Mouse (Mus musculus) retina, postnatal 1 day (tissue): ENCODE data around the gene Gm12184.
A peak's percentile ranks its signal among the peaks of the same experiment; 100 is the strongest.
"Not testable (repeated sequence)": the region's sequence is repeated elsewhere in the genome, so short reads cannot be mapped to it uniquely, and the experiment has no call there.

Experiments used
- DNase-seq: peaks from one replicate; pipeline ENCODE4 v3.0.0-alpha.2; 2012

Gene Gm12184

GRCm38 (mm10) chr11:48846362-48846761 is 19.9 kb upstream of the Gm12184 start:
- not testable (repeated sequence) for DNase-seq

- DNase-seq = no peak
These were observed 18.9 kb upstream of the Gm12184 start for GRCm38 (mm10) chr11:48845244-48845815.

GRCm38 (mm10) chr11:48844309-48844708 is 17.9 kb upstream of the Gm12184 start:
- no peak for DNase-seq

DNA sequence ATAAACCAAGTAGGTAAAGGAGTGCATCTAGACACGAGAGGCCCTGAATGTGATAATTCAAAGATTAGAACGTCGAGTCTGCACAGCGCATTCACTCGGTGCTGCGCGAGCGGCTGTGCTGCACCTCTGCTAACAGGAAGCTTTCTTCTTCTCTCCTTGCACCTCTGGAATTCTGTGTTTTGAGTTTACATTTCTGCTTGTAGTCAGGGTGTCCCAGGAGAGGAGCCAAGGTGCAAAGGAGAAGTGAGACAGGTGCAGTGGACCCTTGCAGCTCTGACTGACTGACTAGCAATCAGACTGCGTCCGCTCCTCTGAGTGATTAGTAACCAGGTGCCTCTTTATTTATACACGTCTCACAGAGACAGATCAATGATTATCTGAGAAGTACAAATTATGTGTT is 16.7 kb upstream of the Gm12184 start:
- DNase-seq = no peak

- no peak for DNase-seq
These were observed 15.9 kb upstream of the Gm12184 start for GRCm38 (mm10) chr11:48842378-48842792.

GRCm38 (mm10) chr11:48841213-48841612 is 14.8 kb upstream of the Gm12184 start:
- no peak for DNase-seq

DNA sequence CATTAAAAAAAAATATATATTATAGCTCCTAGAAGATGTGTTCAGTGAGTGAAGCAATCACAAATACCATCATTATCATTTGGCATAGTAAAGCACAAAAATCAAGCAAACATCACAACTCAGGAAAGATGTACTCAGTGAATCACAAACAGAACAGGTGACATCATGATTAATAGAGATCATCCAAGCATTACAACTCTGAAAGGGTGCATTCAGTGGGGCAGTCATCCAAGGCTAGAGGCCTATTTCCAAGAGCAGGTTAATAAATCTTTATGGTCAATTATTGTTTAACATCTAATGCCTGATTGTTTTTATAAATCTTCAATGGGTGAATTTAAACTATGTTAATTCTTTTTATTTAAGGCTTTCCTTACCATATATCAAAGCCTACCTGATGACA is 14.3 kb upstream of the Gm12184 start:
- DNase-seq = no peak

DNA sequence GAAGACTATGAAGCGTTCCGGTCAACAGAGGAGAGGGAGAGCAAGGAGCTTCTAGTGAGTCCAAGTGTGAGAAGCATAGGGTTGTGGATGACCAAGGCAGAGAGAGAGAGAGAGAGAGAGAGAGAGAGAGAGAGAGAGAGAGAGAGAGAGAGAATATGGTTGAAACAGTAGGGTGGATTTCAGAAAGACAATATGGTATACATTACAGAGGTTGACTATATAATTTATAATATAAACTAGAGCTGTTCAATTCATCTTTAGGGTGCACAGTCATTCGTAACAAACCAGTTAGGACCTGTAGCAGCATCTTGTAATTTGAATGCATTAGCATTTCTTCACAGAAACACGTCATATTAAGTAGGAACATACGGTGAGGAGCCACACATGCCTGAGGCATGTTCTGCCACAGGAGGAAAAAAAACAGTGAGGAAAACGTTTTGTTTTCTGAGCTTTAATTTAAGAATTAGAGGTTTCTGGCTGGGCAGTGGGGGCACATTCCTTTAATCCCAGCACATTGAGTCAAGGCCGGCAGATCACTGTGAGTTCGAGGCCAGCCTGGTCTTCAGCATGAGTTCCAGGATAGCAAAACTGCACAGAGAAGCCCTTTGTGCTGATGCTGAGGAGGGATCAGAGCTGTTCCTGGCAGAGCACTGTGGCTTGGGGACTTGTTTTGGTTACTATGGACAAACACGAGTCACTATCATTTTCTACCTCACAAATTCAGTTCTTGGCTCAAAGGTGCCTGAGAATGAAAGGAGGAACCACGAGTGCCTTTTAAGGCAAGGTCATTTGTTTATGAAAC is 12.6 kb upstream of the Gm12184 start:
- DNase-seq = no peak

DNA sequence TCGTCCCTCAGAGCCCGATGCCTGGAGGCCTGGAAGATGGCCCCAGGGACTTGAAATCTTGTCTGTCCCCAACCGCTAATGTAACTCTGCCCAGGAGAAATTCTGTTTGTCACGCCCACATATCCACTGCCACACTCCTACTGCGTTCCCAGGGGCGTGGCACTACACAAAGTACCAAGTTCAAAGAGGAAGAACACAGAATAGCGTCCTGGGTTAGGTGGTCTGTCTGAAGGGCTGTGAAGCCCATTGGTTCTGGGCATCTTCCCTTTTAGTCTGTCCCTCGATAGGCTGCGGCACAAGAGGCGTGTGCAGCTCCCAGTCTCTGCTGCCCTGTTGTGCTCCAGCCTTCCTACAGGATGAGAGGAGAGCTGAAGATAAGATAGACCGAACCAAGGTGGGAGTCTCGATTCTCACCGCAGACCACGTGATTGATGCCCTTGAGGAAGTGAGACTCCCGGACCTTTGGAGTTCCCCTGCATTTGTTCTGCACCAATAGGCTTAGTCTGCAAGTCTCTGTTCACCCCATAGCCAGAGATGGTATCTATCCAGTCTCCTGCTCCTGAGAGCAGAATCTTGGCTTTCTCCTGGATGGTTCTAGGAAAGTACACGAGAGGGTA is 11.8 kb upstream of the Gm12184 start:
- DNase-seq = peak; percentile 57

DNA sequence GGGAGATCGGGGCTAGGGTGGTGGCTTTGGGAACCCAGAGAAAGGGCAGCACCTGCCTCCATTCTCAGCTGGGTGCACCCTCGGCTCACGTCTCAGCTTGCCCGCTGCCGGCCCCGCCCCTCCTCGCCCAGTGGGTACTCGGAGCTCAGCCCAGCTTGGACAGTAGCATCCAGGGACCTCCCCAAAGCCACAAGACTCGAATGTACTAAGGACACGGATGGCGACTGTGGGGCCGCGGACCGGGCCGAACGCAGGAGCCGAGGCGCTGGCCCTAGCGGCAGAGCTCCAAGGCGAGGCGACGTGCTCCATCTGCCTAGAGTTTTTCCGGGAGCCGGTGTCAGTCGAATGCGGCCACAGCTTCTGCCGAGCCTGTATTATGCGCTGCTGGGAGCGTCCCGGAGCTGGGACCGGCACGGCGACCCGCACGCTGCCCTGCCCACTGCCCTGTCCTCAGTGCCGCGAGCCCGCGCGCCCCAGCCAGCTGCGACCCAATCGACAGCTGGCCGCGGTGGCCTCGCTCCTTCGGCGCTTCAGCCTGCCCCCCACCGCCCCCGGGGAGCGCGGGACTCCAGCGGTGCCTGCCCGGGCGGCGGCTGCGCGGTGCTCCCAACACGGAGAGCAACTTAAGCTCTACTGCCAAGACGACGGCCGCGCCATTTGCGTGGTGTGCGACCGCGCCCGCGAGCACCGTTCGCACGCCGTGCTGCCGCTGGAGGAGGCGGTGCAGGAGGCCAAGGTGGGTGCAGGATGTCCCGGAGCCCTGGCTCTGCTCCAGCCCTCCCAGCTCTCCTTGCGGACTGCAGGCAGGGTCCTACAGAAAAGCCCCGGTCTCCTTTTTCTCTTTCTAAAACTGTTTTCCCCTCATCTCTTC is 11.1 kb upstream of the Gm12184 start:
- DNase-seq = peak; percentile 72

DNA sequence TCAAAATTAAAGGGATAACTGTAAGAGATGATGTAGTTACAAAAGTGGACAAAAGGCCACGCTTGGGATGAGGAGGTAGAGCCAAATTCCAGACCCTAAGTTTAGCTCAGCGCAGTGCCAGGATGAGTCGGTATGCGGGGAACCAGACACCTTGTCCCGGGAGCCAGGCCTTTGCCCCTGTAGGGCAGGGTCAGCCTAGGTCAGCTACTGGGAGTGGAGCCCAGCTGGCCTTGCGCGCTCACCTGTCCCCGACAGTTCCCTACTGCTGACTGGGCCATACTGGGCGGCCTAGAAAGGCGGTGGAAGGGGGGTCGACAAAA is 10.5 kb upstream of the Gm12184 start:
- no peak for DNase-seq

- DNase-seq = no peak
These were observed 9.5 kb upstream of the Gm12184 start for GRCm38 (mm10) chr11:48835923-48836322.

GRCm38 (mm10) chr11:48833731-48834639 is 7.5 kb upstream of the Gm12184 start:
- peak; percentile 95 for DNase-seq

GRCm38 (mm10) chr11:48833078-48833730 is 6.7 kb upstream of the Gm12184 start:
- no peak for DNase-seq

DNA sequence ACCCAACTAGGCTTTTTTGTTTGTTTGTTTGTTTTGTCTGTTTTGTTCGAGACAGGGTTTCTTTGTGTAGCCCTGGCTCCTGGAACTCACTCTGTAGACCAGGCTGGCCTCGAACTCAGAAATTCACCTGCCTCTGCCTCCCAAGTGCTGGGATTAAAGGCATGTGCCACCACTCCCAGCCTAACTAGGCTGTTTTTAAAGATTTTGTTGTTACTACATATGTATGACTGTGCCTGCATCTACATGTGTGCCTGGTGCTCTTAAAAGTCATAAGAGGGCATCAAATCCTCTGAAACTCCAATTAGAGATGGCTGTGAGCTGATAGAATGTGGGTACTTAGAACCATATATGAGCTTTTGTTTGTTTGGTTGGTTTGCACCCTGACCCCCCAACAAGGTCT is 4.8 kb upstream of the Gm12184 start:
- DNase-seq = no peak

GRCm38 (mm10) chr11:48830279-48830678 is 3.8 kb upstream of the Gm12184 start:
- no peak for DNase-seq

DNA sequence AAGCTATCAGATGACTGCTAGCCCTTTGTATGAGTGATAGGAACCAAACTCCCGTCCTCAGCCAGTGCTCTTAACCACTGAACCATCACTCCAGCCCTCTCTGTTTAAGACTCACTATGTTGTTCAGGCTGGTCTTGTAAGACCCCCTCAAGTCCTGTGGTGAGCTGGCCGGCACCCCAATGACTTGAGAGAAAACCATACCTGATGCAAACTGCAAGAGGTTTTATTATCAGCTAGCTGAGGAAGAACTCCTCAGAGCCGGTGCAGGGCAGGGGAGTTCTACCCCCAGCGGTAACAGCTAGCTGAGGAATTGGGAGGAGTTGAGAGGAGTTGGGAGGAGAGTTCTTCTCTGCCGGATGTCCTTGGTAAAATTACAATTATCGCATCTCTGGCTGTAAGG is 1.5 kb upstream of the Gm12184 start:
- DNase-seq = no peak

GRCm38 (mm10) chr11:48826752-48827096 is 269 bp upstream of the Gm12184 start:
- DNase-seq = peak; percentile 73

DNA sequence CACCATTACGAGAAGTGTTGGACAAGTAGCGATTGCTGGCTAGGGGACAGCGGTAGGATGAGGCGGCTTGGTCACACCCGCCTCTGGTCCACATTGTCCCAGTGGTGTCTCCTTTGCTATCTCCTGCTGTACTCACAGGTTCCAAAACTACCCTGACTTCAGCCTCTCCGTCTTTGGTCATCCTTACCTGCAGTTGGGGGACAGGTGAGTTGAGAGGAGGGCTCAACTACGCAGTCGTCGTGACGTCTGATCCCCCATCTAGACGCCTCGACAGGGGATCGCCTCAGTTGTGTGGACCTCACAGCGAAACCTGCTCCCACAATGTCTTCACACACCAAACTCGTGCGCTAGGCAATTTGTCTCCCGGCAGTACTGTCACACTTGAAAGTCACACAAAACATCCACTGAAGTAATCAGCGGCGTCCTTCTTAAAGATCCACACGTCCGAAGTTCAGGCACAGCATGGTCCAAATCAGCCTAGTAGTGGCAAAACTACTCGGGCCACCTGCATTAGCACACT is 2.1 kb downstream of the Gm12184 start:
- DNase-seq = no peak

DNA sequence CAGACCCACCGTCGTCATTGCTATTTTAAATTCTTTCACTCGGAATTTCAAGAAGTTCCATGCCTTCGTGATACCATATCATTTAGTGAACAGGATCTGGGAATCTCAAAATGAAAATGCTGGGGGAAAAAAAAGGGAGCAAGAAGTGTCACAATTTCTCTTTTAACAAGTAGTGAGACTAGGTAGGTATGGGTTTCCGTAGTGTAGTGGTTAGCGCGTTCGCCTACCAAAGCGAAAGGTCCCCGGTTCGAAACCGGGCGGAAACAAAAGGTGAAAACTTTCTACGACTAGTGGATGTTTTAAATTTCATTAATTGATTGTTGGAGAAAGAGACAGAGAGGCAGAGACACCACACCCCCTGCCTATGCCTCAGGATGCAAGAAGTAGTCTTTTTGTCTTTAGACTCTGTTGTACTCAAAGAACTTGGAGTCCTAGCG is 2.9 kb downstream of the Gm12184 start:
- peak; percentile 85 for DNase-seq

- no peak for DNase-seq
These were observed 3.5 kb downstream of the Gm12184 start for GRCm38 (mm10) chr11:48822768-48823512.
